Mouse (Mus musculus): ENCODE measurements around the gene Gm2016. TPM values are rescaled to one million over a fixed set of nuclear protein-coding genes. Genes with fewer than 3 reads are reported as not detected.
"Not testable (repeated sequence)": the region's sequence is repeated elsewhere in the genome, so short reads cannot be mapped to it uniquely, and the experiment has no call there.

The Gm2016 gene
- polyA plus RNA-seq (2012; ENCODE audit: insufficient read depth, insufficient read length, missing spikeins): not detected in 2 replicates

GRCm38 (mm10) chr12:87873772-87874171, at the start of gene Gm2016:
TSS of gene Gm2016 (plus strand) at chr12:87874072.
- H3K27ac ChIP-seq (replicated peaks; ENCODE audit: low read depth, low read length); H3K4me1 ChIP-seq (ENCODE audit: control insufficient read depth, insufficient read depth, insufficient read length, low read length); H3K4me3 ChIP-seq (ENCODE audit: insufficient read depth, low read depth, low read length): not testable (repeated sequence)

DNA sequence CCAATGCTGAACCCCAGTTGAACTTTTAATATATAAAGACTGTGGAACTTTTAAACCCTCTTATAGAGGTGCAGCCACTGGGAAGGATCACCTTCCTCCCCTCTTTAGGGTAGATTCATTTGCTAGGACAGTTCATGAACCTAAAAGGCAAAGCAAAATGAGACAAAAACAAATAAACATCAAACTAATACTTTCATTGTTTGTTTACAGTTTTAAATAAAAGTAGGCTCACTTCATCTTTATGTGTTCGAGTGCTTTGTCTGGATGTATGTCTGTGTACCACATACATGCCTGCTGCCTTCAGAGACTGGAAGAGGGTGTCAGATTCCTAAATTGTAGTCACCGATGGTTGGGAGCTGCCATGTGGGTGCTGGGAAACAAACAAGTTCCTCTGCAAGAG, 31.6 kb upstream of the Gm2016 start, which contains the start of gene Gm2001:
Gm2001 (minus strand) TSS at position 101 of the 400 bp plus-strand sequence.
- not testable (repeated sequence) for H3K27ac ChIP-seq (replicated peaks; ENCODE audit: low read depth, low read length); H3K4me3 ChIP-seq (ENCODE audit: insufficient read depth, low read depth, low read length); H3K4me1 ChIP-seq (ENCODE audit: control insufficient read depth, insufficient read depth, insufficient read length, low read length)

DNA sequence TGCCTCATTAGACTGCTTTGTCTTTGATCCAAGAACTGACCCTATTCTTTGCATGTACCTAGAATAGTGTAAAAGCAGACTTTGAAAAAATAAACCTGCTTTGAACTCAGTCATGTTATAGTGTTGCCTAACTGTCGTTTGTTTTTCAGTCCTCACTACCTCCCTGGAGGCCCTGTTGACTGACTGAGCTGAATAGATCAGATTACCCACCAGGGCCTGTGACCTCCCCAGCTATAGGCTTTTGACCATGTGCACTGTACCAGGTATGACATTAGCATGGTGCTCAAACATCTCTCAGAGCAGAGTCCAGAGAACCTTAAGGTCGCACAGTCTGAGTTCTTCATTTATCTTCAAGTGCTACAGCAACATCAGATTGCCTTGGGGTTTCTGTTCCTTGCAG, 23.2 kb upstream of the Gm2016 start:
- H3K4me1 ChIP-seq (ENCODE audit: control insufficient read depth, insufficient read depth, insufficient read length, low read length); H3K27ac ChIP-seq (replicated peaks; ENCODE audit: low read depth, low read length); H3K4me3 ChIP-seq (ENCODE audit: insufficient read depth, low read depth, low read length): not testable (repeated sequence)

DNA sequence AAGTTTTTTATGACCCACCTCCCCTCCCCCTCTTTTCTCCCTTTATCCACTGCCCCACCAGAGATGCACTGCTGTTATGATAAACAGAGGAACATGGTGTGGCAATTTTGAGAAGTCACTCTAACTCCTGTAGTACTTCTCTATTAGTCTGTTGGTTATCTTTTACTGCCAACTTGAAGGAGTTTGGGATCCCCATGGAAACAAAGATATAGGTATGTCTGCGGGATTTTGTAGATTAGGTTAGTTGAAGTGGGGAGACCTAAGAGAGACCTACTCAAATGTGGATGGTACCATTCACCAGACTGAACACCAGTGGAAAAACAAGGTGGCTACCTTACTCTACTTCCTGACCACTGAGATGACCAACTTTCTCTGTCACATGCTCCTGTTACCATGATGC, 17.8 kb upstream of the Gm2016 start:
- H3K4me1 ChIP-seq (ENCODE audit: control insufficient read depth, insufficient read depth, insufficient read length, low read length); H3K4me3 ChIP-seq (ENCODE audit: insufficient read depth, low read depth, low read length); H3K27ac ChIP-seq (replicated peaks; ENCODE audit: low read depth, low read length): not testable (repeated sequence)

DNA sequence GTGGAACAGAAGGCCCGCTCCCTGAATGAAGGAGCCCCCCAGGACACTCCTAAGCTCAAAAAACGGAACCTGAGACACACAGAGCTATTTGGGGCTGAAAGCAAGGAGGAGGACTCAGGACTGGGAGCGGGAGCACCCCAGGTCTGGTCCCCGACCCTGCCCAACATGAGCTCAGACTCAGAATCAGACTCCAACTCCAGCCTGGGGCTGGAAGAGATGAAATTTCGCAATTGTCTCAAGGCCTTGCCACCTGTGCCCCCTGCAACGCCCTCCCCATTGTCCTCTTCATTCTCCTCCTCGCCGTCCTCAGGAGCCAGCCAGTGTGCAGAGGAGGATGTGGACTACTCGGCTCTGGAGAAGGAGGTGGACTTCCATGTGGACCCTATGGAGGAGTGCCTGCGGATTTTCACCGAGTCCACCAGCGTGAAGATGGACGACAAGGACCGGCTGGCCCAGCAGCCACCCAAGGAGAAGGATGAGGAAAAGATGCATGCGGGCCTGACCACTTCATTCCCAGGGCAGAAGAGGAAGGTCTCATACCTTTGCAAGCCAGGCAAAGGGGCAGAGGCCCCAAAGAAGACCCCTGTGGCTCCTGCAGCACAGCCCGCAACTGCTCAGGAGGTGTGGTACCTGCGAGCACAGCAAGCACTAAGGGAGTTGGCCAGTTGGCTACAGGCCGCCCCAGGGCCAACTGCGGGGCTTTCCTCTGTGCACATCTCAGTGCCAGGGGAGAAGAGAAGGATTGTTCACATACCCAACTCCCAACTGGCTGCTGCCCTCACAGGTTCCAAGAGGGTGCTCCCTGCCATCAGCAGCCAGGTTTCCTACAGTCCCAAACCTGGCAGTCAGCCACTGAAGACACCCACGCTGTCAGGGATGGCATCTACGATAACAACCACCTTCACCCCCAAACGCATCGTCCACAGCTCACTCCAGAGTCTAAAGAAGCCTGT, 11.9 kb upstream of the Gm2016 start:
- H3K4me3 ChIP-seq (ENCODE audit: insufficient read depth, low read depth, low read length); H3K27ac ChIP-seq (replicated peaks; ENCODE audit: low read depth, low read length); H3K4me1 ChIP-seq (ENCODE audit: control insufficient read depth, insufficient read depth, insufficient read length, low read length): not testable (repeated sequence)

DNA sequence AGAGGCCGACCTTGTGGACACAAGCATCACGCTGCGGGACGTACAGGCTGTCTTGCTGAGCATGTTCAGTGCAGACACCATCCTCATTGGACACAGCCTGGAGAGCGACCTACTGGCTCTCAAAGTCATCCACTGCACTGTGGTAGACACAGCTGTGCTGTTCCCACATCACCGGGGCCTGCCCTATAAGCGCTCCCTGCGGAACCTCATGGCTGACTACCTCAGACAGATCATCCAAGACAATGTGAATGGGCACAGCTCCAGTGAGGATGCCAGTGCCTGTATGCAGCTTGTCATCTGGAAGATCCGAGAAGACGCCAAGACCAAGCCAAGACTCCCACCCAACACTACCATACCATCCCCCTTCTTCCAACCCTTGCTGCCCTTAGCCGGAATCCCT, 10.2 kb upstream of the Gm2016 start:
- H3K4me1 ChIP-seq (ENCODE audit: control insufficient read depth, insufficient read depth, insufficient read length, low read length); H3K27ac ChIP-seq (replicated peaks; ENCODE audit: low read depth, low read length); H3K4me3 ChIP-seq (ENCODE audit: insufficient read depth, low read depth, low read length): not testable (repeated sequence)

- not testable (repeated sequence) for H3K4me3 ChIP-seq (ENCODE audit: insufficient read depth, low read depth, low read length)
These were observed 9.8 kb upstream of the Gm2016 start for GRCm38 (mm10) chr12:87864048-87864447.

DNA sequence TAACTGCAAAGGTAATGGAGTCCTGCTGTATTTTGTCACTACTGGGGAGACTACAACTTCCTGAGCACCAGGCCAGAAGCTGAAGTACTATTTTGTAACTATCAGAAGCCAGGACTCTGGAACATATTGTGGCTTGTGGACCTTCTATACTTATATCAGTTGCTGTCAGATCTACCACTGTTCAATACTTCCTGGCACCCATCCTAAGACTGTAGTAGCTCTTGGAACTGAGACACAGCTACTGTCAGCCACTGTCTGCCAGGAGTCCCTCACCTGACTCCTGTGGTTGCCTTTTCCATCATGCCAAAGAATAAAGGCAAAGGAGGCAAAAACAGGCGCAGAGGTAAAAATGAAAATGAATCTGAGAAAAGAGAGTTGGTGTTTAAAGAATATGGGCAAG, 21.2 kb downstream of the Gm2016 start, which contains the start of gene Gm2022:
Gm2022 (plus strand) TSS at position 301 of the 400 bp plus-strand sequence.
- not testable (repeated sequence) for H3K4me1 ChIP-seq (ENCODE audit: control insufficient read depth, insufficient read depth, insufficient read length, low read length); H3K27ac ChIP-seq (replicated peaks; ENCODE audit: low read depth, low read length); H3K4me3 ChIP-seq (ENCODE audit: insufficient read depth, low read depth, low read length)

More at GRCm38 (mm10) chr12:87864048-87864447, 9.8 kb upstream of the Gm2016 start:
- H3K27ac ChIP-seq (replicated peaks; ENCODE audit: low read depth, low read length); H3K4me1 ChIP-seq (ENCODE audit: control insufficient read depth, insufficient read depth, insufficient read length, low read length): not testable (repeated sequence)

GRCm38 (mm10) chr12:87919721-87920120, 45.8 kb downstream of the Gm2016 start, which contains the start of gene Gm2035:
TSS of gene Gm2035 (minus strand) at chr12:87919857.
- H3K27ac ChIP-seq (replicated peaks; ENCODE audit: low read depth, low read length); H3K4me3 ChIP-seq (ENCODE audit: insufficient read depth, low read depth, low read length); H3K4me1 ChIP-seq (ENCODE audit: control insufficient read depth, insufficient read depth, insufficient read length, low read length): not testable (repeated sequence)

Other genes starting within 250 kb of the Gm2016 start
- not detected in 2 replicates for gene Gm16381, start 229.5 kb upstream of the Gm2016 start, polyA plus RNA-seq (2012; ENCODE audit: insufficient read depth, insufficient read length, missing spikeins)
- gene Gm21319, start 98.3 kb upstream of the Gm2016 start, polyA plus RNA-seq (2012; ENCODE audit: insufficient read depth, insufficient read length, missing spikeins): not detected in 2 replicates
- not detected in 2 replicates for gene Gm21936, start 78.6 kb upstream of the Gm2016 start, polyA plus RNA-seq (2012; ENCODE audit: insufficient read depth, insufficient read length, missing spikeins)
- gene BB287469, start 57.5 kb upstream of the Gm2016 start, polyA plus RNA-seq (2012; ENCODE audit: insufficient read depth, insufficient read length, missing spikeins): not detected in 2 replicates
- gene Gm2001, start 31.7 kb upstream of the Gm2016 start, polyA plus RNA-seq (2012; ENCODE audit: insufficient read depth, insufficient read length, missing spikeins): not detected in 2 replicates
- gene Gm2022, start 21.3 kb downstream of the Gm2016 start, polyA plus RNA-seq (2012; ENCODE audit: insufficient read depth, insufficient read length, missing spikeins): not detected in 2 replicates
- not detected in 2 replicates for gene Gm2035, start 45.8 kb downstream of the Gm2016 start, polyA plus RNA-seq (2012; ENCODE audit: insufficient read depth, insufficient read length, missing spikeins)
- not detected in 2 replicates for gene Gm2042, start 80.0 kb downstream of the Gm2016 start, polyA plus RNA-seq (2012; ENCODE audit: insufficient read depth, insufficient read length, missing spikeins)
- gene Gm2075, start 137.8 kb downstream of the Gm2016 start, polyA plus RNA-seq (2012; ENCODE audit: insufficient read depth, insufficient read length, missing spikeins): not detected in 2 replicates
- gene Gm6803, start 144.7 kb downstream of the Gm2016 start, polyA plus RNA-seq (2012; ENCODE audit: insufficient read depth, insufficient read length, missing spikeins): not detected in 2 replicates
- not detected in 2 replicates for gene Gm2056, start 152.9 kb downstream of the Gm2016 start, polyA plus RNA-seq (2012; ENCODE audit: insufficient read depth, insufficient read length, missing spikeins)
- gene Gm16368, start 209.6 kb downstream of the Gm2016 start, polyA plus RNA-seq (2012; ENCODE audit: insufficient read depth, insufficient read length, missing spikeins): not detected in 2 replicates

Data from brown adipose tissue, adult 24 weeks (tissue).